Mouse (Mus musculus): ENCODE data around the gene Cacna2d2. TPM values are rescaled to one million over a fixed set of nuclear protein-coding genes. Genes with fewer than 3 reads are reported as not detected.

Cacna2d2 gene
- polyA plus RNA-seq, 1 experiment from 2014 or later: 1.3 TPM

- Histone ChIP-seq H3K9ac (ENCODE audit: low read length) (no peak overlapping the region), H3K9me3 (ENCODE audit: control insufficient read depth, low read length) (no peaks in the 10 kb centered on the region), H3K27me3 (ENCODE audit: control insufficient read depth, insufficient read depth, low read length) (no peaks in the 10 kb centered on the region; the same call in 1 of the 2 replicates), H3K4me3 (ENCODE audit: low read depth, low read length) (no peak overlapping the region), H3K36me3 (ENCODE audit: control insufficient read depth, insufficient read depth, low read length) (no peaks in the 10 kb centered on the region), H3K4me2 (no peak overlapping the region), H3K4me1 (ENCODE audit: control insufficient read depth, insufficient read depth, low read length) (peaks cover 24% of the 10 kb centered on the region), H3K27ac (ENCODE audit: low read depth, low read length) (no peak overlapping the region)
- WGBS: 84% methylated on average over 5 of the region's 5 CpGs
- DNase-seq (ENCODE audit: low spot score, missing footprints) (no peak), ATAC-seq (ENCODE audit: low FRiP score) (no peak)
Measured at GRCm38 (mm10) chr9:107462907-107463306, 63.5 kb downstream of the Cacna2d2 start.

- Histone ChIP-seq H3K36me3 (ENCODE audit: control insufficient read depth, insufficient read depth, low read length) (no peaks in the 10 kb centered on the region), H3K27ac (ENCODE audit: low read depth, low read length) (no peak overlapping the region), H3K27me3 (ENCODE audit: control insufficient read depth, insufficient read depth, low read length) (no peaks in the 10 kb centered on the region; the same call in 1 of the 2 replicates), H3K4me2 (no peak overlapping the region), H3K9me3 (ENCODE audit: control insufficient read depth, low read length) (no peaks in the 10 kb centered on the region), H3K4me1 (ENCODE audit: control insufficient read depth, insufficient read depth, low read length) (peaks cover 26% of the 10 kb centered on the region), H3K4me3 (ENCODE audit: low read depth, low read length) (no peak overlapping the region), H3K9ac (ENCODE audit: low read length) (no peak overlapping the region)
- peak; percentile 99 for DNase-seq (ENCODE audit: low spot score, missing footprints)
- ATAC-seq (ENCODE audit: low FRiP score): peak; percentile 68
- 12% methylated on average over 7 of the region's 7 CpGs for WGBS
Measured at GRCm38 (mm10) chr9:107463509-107463908, 64.1 kb downstream of the Cacna2d2 start.

DNA sequence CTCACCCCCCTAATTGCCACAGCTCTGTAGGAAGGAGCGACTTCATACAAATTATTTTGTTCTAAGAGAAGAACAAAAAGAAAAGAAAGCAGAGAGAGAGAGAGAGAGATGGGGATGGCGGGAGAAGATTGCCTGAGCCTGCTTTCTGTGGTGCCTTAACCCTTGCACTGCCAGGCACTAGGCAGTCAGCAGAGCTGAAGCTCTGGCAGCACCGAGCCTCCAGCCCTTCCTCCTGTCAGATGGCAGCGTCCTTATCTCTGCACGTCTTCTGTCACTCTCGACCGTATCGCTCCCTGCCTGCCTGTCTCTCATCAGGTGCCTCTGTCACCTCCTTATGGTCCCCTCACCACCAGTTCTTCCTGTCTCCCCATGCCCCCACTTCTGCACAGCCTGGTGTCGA is 64.7 kb downstream of the Cacna2d2 start:
- H3K4me3 ChIP-seq (ENCODE audit: low read depth, low read length): no peak overlapping the region
- H3K27me3 ChIP-seq (ENCODE audit: control insufficient read depth, insufficient read depth, low read length): no peaks in the 10 kb centered on the region; the same call in 1 of the 2 replicates
- H3K4me2 ChIP-seq: no peak overlapping the region
- WGBS: 46% methylated on average over 9 of the region's 9 CpGs
- H3K9ac ChIP-seq (ENCODE audit: low read length): peak overlapping the region; percentile 6; the same call in 1 of the 2 replicates
- no peaks in the 10 kb centered on the region for H3K9me3 ChIP-seq (ENCODE audit: control insufficient read depth, low read length)
- H3K4me1 ChIP-seq (ENCODE audit: control insufficient read depth, insufficient read depth, low read length): peaks cover 26% of the 10 kb centered on the region
- no peaks in the 10 kb centered on the region for H3K36me3 ChIP-seq (ENCODE audit: control insufficient read depth, insufficient read depth, low read length)
- DNase-seq (ENCODE audit: low spot score, missing footprints) (no peak), ATAC-seq (ENCODE audit: low FRiP score) (no peak)
- H3K27ac ChIP-seq (ENCODE audit: low read depth, low read length): no peak overlapping the region

DNA sequence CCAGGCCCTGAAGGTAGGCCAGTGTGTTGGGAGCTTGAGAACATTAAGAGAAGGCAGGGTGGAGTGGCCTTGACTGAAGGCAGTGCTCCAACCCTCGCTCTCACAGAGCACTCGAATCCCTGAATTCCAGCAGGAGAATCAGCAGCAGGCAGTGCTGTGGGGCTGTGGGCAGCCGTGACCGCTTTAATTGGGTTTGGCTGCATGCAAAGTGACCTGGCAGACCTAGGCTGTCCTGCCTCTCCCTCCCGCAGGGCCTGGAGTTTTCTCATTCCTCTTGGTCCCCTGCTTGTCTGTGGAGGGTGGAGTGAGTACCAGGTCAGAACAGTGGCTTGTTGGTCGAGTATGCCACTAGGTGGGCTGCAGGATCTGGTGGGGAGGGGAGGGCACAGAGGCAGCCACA is 66.2 kb downstream of the Cacna2d2 start:
- H3K9ac ChIP-seq (ENCODE audit: low read length): no peak overlapping the region
- H3K27ac ChIP-seq (ENCODE audit: low read depth, low read length): no peak overlapping the region
- ATAC-seq (ENCODE audit: low FRiP score) (peak; percentile 40), DNase-seq (ENCODE audit: low spot score, missing footprints) (peak; percentile 91)
- H3K4me3 ChIP-seq (ENCODE audit: low read depth, low read length): no peak overlapping the region
- H3K36me3 ChIP-seq (ENCODE audit: control insufficient read depth, insufficient read depth, low read length): no peaks in the 10 kb centered on the region
- 21% methylated on average over 6 of the region's 6 CpGs for WGBS
- H3K4me2 ChIP-seq: no peak overlapping the region
- H3K4me1 ChIP-seq (ENCODE audit: control insufficient read depth, insufficient read depth, low read length): peaks cover 26% of the 10 kb centered on the region
- no peaks in the 10 kb centered on the region; the same call in 1 of the 2 replicates for H3K27me3 ChIP-seq (ENCODE audit: control insufficient read depth, insufficient read depth, low read length)
- no peaks in the 10 kb centered on the region for H3K9me3 ChIP-seq (ENCODE audit: control insufficient read depth, low read length)

GRCm38 (mm10) chr9:107469213-107469795 is 69.9 kb downstream of the Cacna2d2 start:
- no peaks in the 10 kb centered on the region for H3K36me3 ChIP-seq (ENCODE audit: control insufficient read depth, insufficient read depth, low read length)
- peaks cover 22% of the 10 kb centered on the region for H3K4me1 ChIP-seq (ENCODE audit: control insufficient read depth, insufficient read depth, low read length)
- DNase-seq (ENCODE audit: low spot score, missing footprints): no peak
- no peak for ATAC-seq (ENCODE audit: low FRiP score)
- H3K27me3 ChIP-seq (ENCODE audit: control insufficient read depth, insufficient read depth, low read length): no peaks in the 10 kb centered on the region
- WGBS: 31% methylated on average over 13 of the region's 13 CpGs
- no peak overlapping the region for H3K9ac ChIP-seq (ENCODE audit: low read length)
- no peak overlapping the region for H3K27ac ChIP-seq (ENCODE audit: low read depth, low read length)
- no peaks in the 10 kb centered on the region for H3K9me3 ChIP-seq (ENCODE audit: control insufficient read depth, low read length)
- H3K4me2 ChIP-seq: no peak overlapping the region
- H3K4me3 ChIP-seq (ENCODE audit: low read depth, low read length): no peak overlapping the region

DNA sequence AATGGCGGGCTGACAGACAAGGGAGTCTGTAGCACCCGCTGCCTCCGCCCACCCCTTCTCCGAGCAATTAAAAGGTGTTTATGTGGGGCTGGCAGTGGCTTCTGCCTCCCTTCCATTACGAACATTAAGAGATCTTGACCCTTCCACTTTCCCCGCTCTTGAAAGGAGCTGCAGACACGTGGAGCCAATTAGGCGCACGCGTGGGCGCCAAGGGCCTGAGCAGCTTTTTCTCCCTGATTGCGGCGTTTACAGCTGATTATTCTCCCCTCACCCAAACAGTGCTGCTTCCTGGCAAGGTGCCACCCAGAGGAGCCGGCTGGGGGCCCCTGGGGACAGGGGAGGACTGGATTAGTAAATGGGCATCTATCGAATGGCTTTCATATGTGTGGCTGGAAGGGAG is 71.0 kb downstream of the Cacna2d2 start:
- WGBS: 77% methylated on average over 15 of the region's 15 CpGs
- H3K4me1 ChIP-seq (ENCODE audit: control insufficient read depth, insufficient read depth, low read length): peaks cover 11% of the 10 kb centered on the region
- H3K4me2 ChIP-seq: no peak overlapping the region
- no peak for DNase-seq (ENCODE audit: low spot score, missing footprints)
- no peaks in the 10 kb centered on the region for H3K9me3 ChIP-seq (ENCODE audit: control insufficient read depth, low read length)
- H3K27ac ChIP-seq (ENCODE audit: low read depth, low read length): no peak overlapping the region
- H3K4me3 ChIP-seq (ENCODE audit: low read depth, low read length): no peak overlapping the region
- H3K27me3 ChIP-seq (ENCODE audit: control insufficient read depth, insufficient read depth, low read length): no peaks in the 10 kb centered on the region
- H3K36me3 ChIP-seq (ENCODE audit: control insufficient read depth, insufficient read depth, low read length): no peaks in the 10 kb centered on the region
- H3K9ac ChIP-seq (ENCODE audit: low read length): no peak overlapping the region
- no peak for ATAC-seq (ENCODE audit: low FRiP score)

DNA sequence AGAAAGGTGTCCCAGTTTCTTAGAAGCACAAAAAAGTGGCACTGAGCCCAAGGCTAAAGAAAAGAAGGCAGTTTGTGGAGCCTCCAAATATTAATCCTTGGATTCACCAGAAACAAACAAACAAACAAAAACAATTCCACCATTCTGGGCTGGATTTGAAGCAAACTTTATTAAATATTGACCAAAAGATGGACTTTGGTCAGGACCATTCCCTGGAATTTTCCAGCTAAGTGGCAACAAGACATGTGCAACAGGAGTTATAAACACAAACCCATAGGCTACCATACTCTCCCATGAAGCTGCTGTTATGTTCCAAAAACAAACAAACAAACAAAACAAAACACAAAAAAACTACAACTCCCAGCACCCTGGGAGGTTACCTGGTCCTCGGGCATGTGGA is 74.6 kb downstream of the Cacna2d2 start:
- Histone ChIP-seq H3K27me3 (ENCODE audit: control insufficient read depth, insufficient read depth, low read length) (no peaks in the 10 kb centered on the region), H3K4me2 (no peak overlapping the region), H3K9me3 (ENCODE audit: control insufficient read depth, low read length) (no peaks in the 10 kb centered on the region), H3K4me1 (ENCODE audit: control insufficient read depth, insufficient read depth, low read length) (peaks cover under 1% of the 10 kb centered on the region; the same call in 1 of the 2 replicates), H3K9ac (ENCODE audit: low read length) (no peak overlapping the region), H3K36me3 (ENCODE audit: control insufficient read depth, insufficient read depth, low read length) (no peaks in the 10 kb centered on the region), H3K4me3 (ENCODE audit: low read depth, low read length) (no peak overlapping the region), H3K27ac (ENCODE audit: low read depth, low read length) (no peak overlapping the region)
- 76% methylated on average over 1 of the region's 1 CpGs for WGBS
- DNase-seq (ENCODE audit: low spot score, missing footprints): no peak
- ATAC-seq (ENCODE audit: low FRiP score): no peak

- Histone ChIP-seq H3K4me3 (ENCODE audit: low read depth, low read length) (no peak overlapping the region), H3K9me3 (ENCODE audit: control insufficient read depth, low read length) (no peaks in the 10 kb centered on the region), H3K4me1 (ENCODE audit: control insufficient read depth, insufficient read depth, low read length) (peaks cover 27% of the 10 kb centered on the region), H3K36me3 (ENCODE audit: control insufficient read depth, insufficient read depth, low read length) (no peaks in the 10 kb centered on the region), H3K9ac (ENCODE audit: low read length) (0 out of 2 replicates have a peak overlapping the region, but pooled peaks have one; percentile 42), H3K4me2 (peak overlapping the region; percentile 36), H3K27me3 (ENCODE audit: control insufficient read depth, insufficient read depth, low read length) (no peaks in the 10 kb centered on the region; the same call in 1 of the 2 replicates), H3K27ac (ENCODE audit: low read depth, low read length) (no peak overlapping the region)
- peak; percentile 96 for DNase-seq (ENCODE audit: low spot score, missing footprints)
- WGBS: 30% methylated on average over 5 of the region's 5 CpGs
- 0 out of 2 replicates have a peak, but pooled peaks have one; percentile 17 for ATAC-seq (ENCODE audit: low FRiP score)
Measured at GRCm38 (mm10) chr9:107478979-107479378, 79.6 kb downstream of the Cacna2d2 start.

DNA sequence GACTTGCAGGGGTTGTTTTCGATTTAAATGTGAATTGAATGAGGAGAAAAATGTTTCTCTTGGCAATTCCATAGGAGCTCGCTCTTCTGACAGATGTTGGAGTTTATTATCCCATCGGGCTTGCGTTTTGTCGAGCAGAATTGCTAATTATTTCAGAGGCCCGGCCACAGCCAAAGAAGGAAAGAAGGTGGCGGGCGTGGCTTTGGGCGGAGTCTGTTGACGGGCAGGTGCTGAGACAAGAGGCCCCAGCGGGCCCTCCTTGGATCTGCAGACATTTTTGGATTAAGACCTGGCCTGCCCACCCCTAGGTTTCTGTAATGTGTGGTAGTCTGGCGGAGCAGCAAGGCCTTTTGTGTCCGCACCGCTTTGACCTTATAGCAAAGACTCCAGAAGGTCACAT is 80.2 kb downstream of the Cacna2d2 start:
- H3K4me1 ChIP-seq (ENCODE audit: control insufficient read depth, insufficient read depth, low read length): peaks cover 27% of the 10 kb centered on the region
- H3K9ac ChIP-seq (ENCODE audit: low read length): peak overlapping the region; percentile 42
- ATAC-seq (ENCODE audit: low FRiP score) (0 out of 2 replicates have a peak, but pooled peaks have one; percentile 30), DNase-seq (ENCODE audit: low spot score, missing footprints) (peak; percentile 94)
- peak overlapping the region; percentile 5; the same call in 1 of the 2 replicates for H3K27ac ChIP-seq (ENCODE audit: low read depth, low read length)
- no peaks in the 10 kb centered on the region for H3K36me3 ChIP-seq (ENCODE audit: control insufficient read depth, insufficient read depth, low read length)
- no peak overlapping the region for H3K4me3 ChIP-seq (ENCODE audit: low read depth, low read length)
- no peaks in the 10 kb centered on the region for H3K9me3 ChIP-seq (ENCODE audit: control insufficient read depth, low read length)
- WGBS: 6% methylated on average over 14 of the region's 14 CpGs
- peak overlapping the region; percentile 36 for H3K4me2 ChIP-seq
- no peaks in the 10 kb centered on the region; the same call in 1 of the 2 replicates for H3K27me3 ChIP-seq (ENCODE audit: control insufficient read depth, insufficient read depth, low read length)

Measured in midbrain, embryonic 11.5 days (tissue).